In genomic region chr14:120084084-120084667, GRCm38 (mm10) we compare ENCODE assay signal across 35 mouse cellular contexts. TPM values are rescaled to one million over a fixed set of nuclear protein-coding genes. Genes with fewer than 3 reads are reported as not detected.
A peak's percentile ranks its signal among the peaks of the same experiment; 100 is the strongest.
DNase-seq lines count a peak whose midpoint lies in the region; ATAC-seq and TF ChIP-seq lines count a peak whose summit lies in the region.
"Had no signal": no experiment of that assay in that cellular context is flagged by ENCODE, and none has a peak within 500 bp of the region (broad histone marks: within the 10 kb centered on the region; RNA-seq: fewer than 3 reads in every experiment).

No protein-coding gene starts in this region.

- no peak overlapping the region for H3K4me2 ChIP-seq in forebrain, embryonic 14.5 days (ENCODE audit: low read length)
- H3K4me2 ChIP-seq in forebrain, embryonic 15.5 days (replicated peaks) = no peak overlapping the region
- H3K4me2 ChIP-seq in hindbrain, postnatal 0 days (ENCODE audit: low read depth, low read length) = no peak overlapping the region
- H3K4me2 ChIP-seq in midbrain, embryonic 16.5 days (ENCODE audit: low read length) = no peak overlapping the region
- H3K4me2 ChIP-seq: heart, embryonic 15.5 days; limb, embryonic 15.5 days; neural tube, embryonic 15.5 days; stomach, embryonic 15.5 days had no signal

- no peak overlapping the region for H3K9ac ChIP-seq in forebrain, embryonic 14.5 days (ENCODE audit: low read length)
- H3K9ac ChIP-seq in forebrain, embryonic 15.5 days (replicated peaks) = no peak overlapping the region
- H3K9ac ChIP-seq in hindbrain, postnatal 0 days (replicated peaks; ENCODE audit: low read length) = no peak overlapping the region
- no peak overlapping the region for H3K9ac ChIP-seq in midbrain, embryonic 16.5 days (ENCODE audit: low read depth, low read length)
- H3K9ac ChIP-seq: heart, embryonic 15.5 days; limb, embryonic 15.5 days; liver, embryonic 14.5 days; neural tube, embryonic 15.5 days; stomach, embryonic 15.5 days had no signal

- no peaks in the 10 kb centered on the region for H3K27me3 ChIP-seq in forebrain, embryonic 14.5 days (replicated peaks; ENCODE audit: control insufficient read depth, insufficient read depth, low read length)
- no peaks in the 10 kb centered on the region for H3K27me3 ChIP-seq in forebrain, embryonic 15.5 days
- no peaks in the 10 kb centered on the region for H3K27me3 ChIP-seq in hindbrain, postnatal 0 days (ENCODE audit: insufficient read depth, low read length)
- H3K27me3 ChIP-seq in hindbrain, embryonic 10.5 days (ENCODE audit: insufficient read depth, poor library complexity, severe bottlenecking) = no peaks in the 10 kb centered on the region
- no peaks in the 10 kb centered on the region for H3K27me3 ChIP-seq in midbrain, embryonic 16.5 days (ENCODE audit: control insufficient read depth, insufficient read depth, low read depth, low read length)
- H3K27me3 ChIP-seq: heart, embryonic 15.5 days; limb, embryonic 15.5 days; neural tube, embryonic 15.5 days; stomach, embryonic 15.5 days had no signal

- DNase-seq in forebrain, embryonic 14.5 days (ENCODE audit: low spot score) = peak; percentile 42
- DNase-seq in hindbrain, postnatal 0 days (ENCODE audit: low spot score) = peak; percentile 40
- DNase-seq in hindbrain, embryonic 10.5 days (ENCODE audit: low spot score) = no peak
- DNase-seq in brain, adult 2 months (ENCODE audit: low read depth, low spot score) = peak; percentile 16
- no peak for DNase-seq in left cerebral cortex, adult 9 months (ENCODE audit: low spot score in 2 of 2)
- DNase-seq: adrenal gland, postnatal 25 days; cerebellum, adult 8-10 months; cerebellum, postnatal 36 days; gastrocnemius, postnatal 10 days; heart, postnatal 4 days; kidney, adult 9 months; kidney, postnatal 10 days; layer of hippocampus, postnatal 36 days; lung, adult 2 months; lung, postnatal 10 days; retina, postnatal 1 day; right cerebral cortex, postnatal 14 days; thymus, postnatal 14 days had no signal

- WGBS in forebrain, embryonic 14.5 days = 88% methylated on average over 9 of the region's 9 CpGs
- 86% methylated on average over 9 of the region's 9 CpGs for WGBS in forebrain, embryonic 15.5 days
- 75% methylated on average over 9 of the region's 9 CpGs for WGBS in hindbrain, postnatal 0 days
- WGBS in hindbrain, embryonic 10.5 days = 87% methylated on average over 9 of the region's 9 CpGs
- WGBS in midbrain, embryonic 16.5 days = 72% methylated on average over 9 of the region's 9 CpGs

- no peaks in the 10 kb centered on the region for H3K9me3 ChIP-seq in forebrain, embryonic 14.5 days (replicated peaks; ENCODE audit: control insufficient read depth, low read length)
- H3K9me3 ChIP-seq in forebrain, embryonic 15.5 days = no peaks in the 10 kb centered on the region
- H3K9me3 ChIP-seq in hindbrain, postnatal 0 days (ENCODE audit: low read length) = no peaks in the 10 kb centered on the region
- H3K9me3 ChIP-seq in hindbrain, embryonic 10.5 days = no peaks in the 10 kb centered on the region
- H3K9me3 ChIP-seq in midbrain, embryonic 16.5 days (replicated peaks; ENCODE audit: control insufficient read depth, low read length, poor library complexity, severe bottlenecking) = no peaks in the 10 kb centered on the region
- H3K9me3 ChIP-seq: heart, embryonic 15.5 days; limb, embryonic 10.5 days; limb, embryonic 15.5 days; neural tube, embryonic 15.5 days; stomach, embryonic 15.5 days had no signal

- H3K27ac ChIP-seq in forebrain, embryonic 14.5 days (ENCODE audit: low read depth, low read length) = no peak overlapping the region
- no peak overlapping the region for H3K27ac ChIP-seq in forebrain, embryonic 15.5 days (replicated peaks)
- no peak overlapping the region for H3K27ac ChIP-seq in hindbrain, postnatal 0 days
- no peak overlapping the region for H3K27ac ChIP-seq in hindbrain, embryonic 10.5 days
- H3K27ac ChIP-seq in midbrain, embryonic 16.5 days (ENCODE audit: low read length) = no peak overlapping the region
- H3K27ac ChIP-seq: heart, embryonic 15.5 days; limb, embryonic 10.5 days; limb, embryonic 15.5 days; liver, embryonic 14.5 days; macrophage; neural tube, embryonic 15.5 days; stomach, embryonic 15.5 days had no signal

- H3K4me1 ChIP-seq in forebrain, embryonic 14.5 days (ENCODE audit: control insufficient read depth, insufficient read depth, low read length) = no peaks in the 10 kb centered on the region
- no peaks in the 10 kb centered on the region for H3K4me1 ChIP-seq in forebrain, embryonic 15.5 days
- no peaks in the 10 kb centered on the region for H3K4me1 ChIP-seq in hindbrain, postnatal 0 days (ENCODE audit: insufficient read depth, low read length)
- no peaks in the 10 kb centered on the region for H3K4me1 ChIP-seq in hindbrain, embryonic 10.5 days (replicated peaks)
- H3K4me1 ChIP-seq in midbrain, embryonic 16.5 days (ENCODE audit: control insufficient read depth, insufficient read depth, low read length) = peaks cover 5% of the 10 kb centered on the region; the same call in 1 of the 2 replicates
- H3K4me1 ChIP-seq: heart, embryonic 15.5 days; limb, embryonic 15.5 days; neural tube, embryonic 15.5 days; stomach, embryonic 15.5 days had no signal

- H3K36me3 ChIP-seq in forebrain, embryonic 14.5 days (ENCODE audit: control insufficient read depth, insufficient read depth, low read length) = no peaks in the 10 kb centered on the region
- no peaks in the 10 kb centered on the region for H3K36me3 ChIP-seq in forebrain, embryonic 15.5 days
- no peaks in the 10 kb centered on the region for H3K36me3 ChIP-seq in hindbrain, postnatal 0 days (ENCODE audit: insufficient read depth, low read length)
- no peaks in the 10 kb centered on the region for H3K36me3 ChIP-seq in hindbrain, embryonic 10.5 days
- H3K36me3 ChIP-seq in midbrain, embryonic 16.5 days (ENCODE audit: control insufficient read depth, insufficient read depth, low read length) = no peaks in the 10 kb centered on the region
- H3K36me3 ChIP-seq: heart, embryonic 15.5 days; limb, embryonic 10.5 days; limb, embryonic 15.5 days; neural tube, embryonic 15.5 days; stomach, embryonic 15.5 days had no signal

- ATAC-seq in forebrain, embryonic 14.5 days = peak; percentile 23; the same call in 1 of the 2 replicates
- no peak; the same call in 1 of the 2 replicates for ATAC-seq in forebrain, embryonic 15.5 days (replicated peaks)
- 0 out of 2 replicates have a peak, but pooled peaks have one; percentile 27 for ATAC-seq in hindbrain, postnatal 0 days
- peak; percentile 67; the same call in 1 of the 2 replicates for ATAC-seq in midbrain, embryonic 16.5 days
- no peak for ATAC-seq in frontal cortex, adult (ENCODE audit: low TSS enrichment)
- ATAC-seq: intestine, postnatal 0 days; Patski had no signal

- no peak for TF ChIP-seq CTCF in hindbrain, postnatal 0 days (IDR thresholded peaks at IDR 0.05; ENCODE audit: low read depth)

- H3K4me3 ChIP-seq in forebrain, embryonic 14.5 days (ENCODE audit: low read depth, low read length) = no peak overlapping the region
- H3K4me3 ChIP-seq in forebrain, embryonic 15.5 days = no peak overlapping the region
- H3K4me3 ChIP-seq in hindbrain, postnatal 0 days (ENCODE audit: low read length) = no peak overlapping the region
- H3K4me3 ChIP-seq in hindbrain, embryonic 10.5 days = no peak overlapping the region
- H3K4me3 ChIP-seq in midbrain, embryonic 16.5 days (ENCODE audit: low read depth, low read length) = no peak overlapping the region
- H3K4me3 ChIP-seq: heart, embryonic 15.5 days; limb, embryonic 10.5 days; limb, embryonic 15.5 days; neural tube, embryonic 15.5 days; stomach, embryonic 15.5 days had no signal

RNA-seq across cellular contexts. Expression of gene Oxgr1, which starts 41.9 kb away (rescaled TPM):
- not detected in 2 replicates for polyA plus RNA-seq in forebrain, embryonic 14.5 days (2014; fragmentation: Nextera tagmentation; extraction: Ambion mirVana)
- polyA plus RNA-seq in forebrain, embryonic 15.5 days (2015; fragmentation: Nextera tagmentation; extraction: Ambion mirVana) = not detected in 2 replicates
- total RNA-seq in hindbrain, postnatal 0 days (2014; rRNA removed) = 0.22 and 0.68 TPM in 2 replicates
- 0.05 TPM in 1 of 2 replicates, not detected in the other for polyA plus RNA-seq in hindbrain, postnatal 0 days (2015; fragmentation: Nextera tagmentation; extraction: Ambion mirVana)
- not detected in 2 replicates for polyA plus RNA-seq in hindbrain, embryonic 10.5 days (2016; fragmentation: Nextera tagmentation; extraction: Ambion mirVana)
- polyA plus RNA-seq in midbrain, embryonic 16.5 days (2015; fragmentation: Nextera tagmentation; extraction: Ambion mirVana) = not detected in 2 replicates
- total RNA-seq: adrenal gland, adult 18-20 months; adrenal gland, postnatal 25 days; gastrocnemius, postnatal 10 days; heart, postnatal 4 days; megakaryocyte-erythroid progenitor cell, adult 5-6 weeks; MEL had no signal
- polyA plus RNA-seq: embryonic facial prominence, embryonic 11.5 days; heart, embryonic 15.5 days; intestine, postnatal 0 days; large intestine, adult 2 months; limb, embryonic 10.5 days; liver, embryonic 14.5 days; lung, adult 2 months; macrophage; neural tube, embryonic 15.5 days; stomach, embryonic 15.5 days had no signal

Comparison
In these comparisons a context has a peak if more than half of its experiments do, and no peak if none do; other contexts are left out.
1. ATAC-seq: peak in forebrain, embryonic 14.5 days (single experiment), hindbrain, postnatal 0 days (single experiment) and midbrain, embryonic 16.5 days (single experiment); none in forebrain, embryonic 15.5 days (single experiment) and frontal cortex, adult (single experiment).
2. DNase-seq: peak in forebrain, embryonic 14.5 days (single experiment), hindbrain, postnatal 0 days (single experiment) and brain, adult 2 months (single experiment); none in hindbrain, embryonic 10.5 days (single experiment) and left cerebral cortex, adult 9 months (0 of 2).